In genomic region chr13:32008802-32009201, GRCm38 (mm10) we compare ENCODE assay signal across 12 mouse cellular contexts.
DNase-seq lines count a peak whose midpoint lies in the region; ATAC-seq and TF ChIP-seq lines count a peak whose summit lies in the region.
"Had no signal": no experiment of that assay in that cellular context is flagged by ENCODE, and none has a peak within 500 bp of the region (broad histone marks: within the 10 kb centered on the region; RNA-seq: fewer than 3 reads in every experiment).

No protein-coding gene starts in this region.

- TF ChIP-seq EP300 in CH12.LX (IDR thresholded peaks at IDR 0.05; ENCODE audit: low read length), result peak; percentile 48

- peaks cover 5% of the 10 kb centered on the region; the same call in 1 of the 2 replicates for H3K4me1 ChIP-seq in kidney, embryonic 14.5 days (ENCODE audit: control insufficient read depth, insufficient read depth, low read length)
- peaks cover 0 to 13% of the 10 kb centered on the region in 2 experiments; a peak in 2 of 4 replicates for H3K4me1 ChIP-seq in CH12.LX (ENCODE audit: control insufficient read depth in 1 of 2, insufficient read depth in 2 of 2)
- peaks cover 4% of the 10 kb centered on the region; the same call in 1 of the 2 replicates for H3K4me1 ChIP-seq in embryonic fibroblast, embryonic 13.5 days (ENCODE audit: control insufficient read depth, insufficient read depth, low read length)
- H3K4me1 ChIP-seq: hindbrain, embryonic 15.5 days; liver, embryonic 13.5 days; midbrain, embryonic 12.5 days had no signal

- no peak for ATAC-seq in kidney, embryonic 14.5 days (ENCODE audit: low FRiP score, low TSS enrichment)
- ATAC-seq: forebrain, postnatal 0 days had no signal

- TF ChIP-seq RAD21 in CH12.LX (IDR thresholded peaks at IDR 0.05; ENCODE audit: low read depth, low read length), result no peak

- in situ Hi-C loops in CH12.LX (cut with MboI; ENCODE audit: low pct_ligation_motif_present, low pct_unique_long_range_greater_than_20kb, low sequenced_read_pairs), result no loop called here

- no peak for TF ChIP-seq POLR2A in CH12.LX (IDR thresholded peaks at IDR 0.05; ENCODE audit: low read depth, low read length)
- TF ChIP-seq POLR2A in embryonic fibroblast, embryonic 13.5 days (IDR thresholded peaks at IDR 0.05; ENCODE audit: low read depth, low read length), result no peak

- 3% methylated on average over 4 of the region's 4 CpGs for WGBS in kidney, embryonic 14.5 days

- peak overlapping the region; percentile 1; the same call in 1 of the 2 replicates for H3K27ac ChIP-seq in kidney, embryonic 14.5 days (ENCODE audit: low read depth, low read length)
- H3K27ac ChIP-seq in CH12.LX (ENCODE audit: insufficient read depth, low read depth), result no peak overlapping the region
- H3K27ac ChIP-seq in embryonic fibroblast, embryonic 13.5 days (ENCODE audit: insufficient read depth, low read length), result peak overlapping the region; percentile 43
- H3K27ac ChIP-seq: hindbrain, embryonic 15.5 days; liver, embryonic 13.5 days; midbrain, embryonic 12.5 days had no signal

- DNase-seq in kidney, postnatal 14 days, result no peak
- DNase-seq in CH12.LX (ENCODE audit: extremely low read depth) (peak; percentile 58), NIH3T3 (ENCODE audit: low read depth) (peak; percentile 43)
- no peak for DNase-seq in adrenal gland, postnatal 10 days
- no peak for DNase-seq in urinary bladder, adult 18-20 months (ENCODE audit: low spot score in 2 of 2)
- DNase-seq: cerebellum, postnatal 25 days; forebrain, postnatal 0 days; liver, embryonic 13.5 days had no signal

- no peaks in the 10 kb centered on the region for H3K27me3 ChIP-seq in kidney, embryonic 14.5 days (ENCODE audit: control insufficient read depth, insufficient read depth, low read length)
- H3K27me3 ChIP-seq in CH12.LX (replicated peaks), result no peaks in the 10 kb centered on the region
- H3K27me3 ChIP-seq: hindbrain, embryonic 15.5 days; liver, embryonic 13.5 days; midbrain, embryonic 12.5 days had no signal

- no peaks in the 10 kb centered on the region for H3K9me3 ChIP-seq in kidney, embryonic 14.5 days (ENCODE audit: control insufficient read depth, low read length)
- H3K9me3 ChIP-seq in CH12.LX (replicated peaks; ENCODE audit: low read length), result no peaks in the 10 kb centered on the region
- H3K9me3 ChIP-seq: hindbrain, embryonic 15.5 days; liver, embryonic 13.5 days; midbrain, embryonic 12.5 days had no signal

- TF ChIP-seq CTCF in CH12.LX (conservative IDR thresholded peaks at IDR 0.05 in 1 of 2, IDR thresholded peaks at IDR 0.05 in 1 of 2; ENCODE audit: low read depth in 2 of 2, low read length in 2 of 2), result no peak
- TF ChIP-seq CTCF in embryonic fibroblast, embryonic 13.5 days (IDR thresholded peaks at IDR 0.05; ENCODE audit: borderline replicate concordance, insufficient read depth, low read length), result no peak

- dilution Hi-C loops in CH12.LX (cut with MboI; ENCODE audit: extremely low pct_ligation_motif_present, extremely low pct_unique_long_range_greater_than_20kb, low sequenced_read_pairs), result no loop called here

- no peak overlapping the region for H3K4me2 ChIP-seq in kidney, embryonic 14.5 days (replicated peaks; ENCODE audit: low read depth, low read length)
- peak overlapping the region; percentile 67; the same call in 1 of the 2 replicates for H3K4me2 ChIP-seq in CH12.LX (ENCODE audit: insufficient read depth, low read depth, poor library complexity, severe bottlenecking)
- H3K4me2 ChIP-seq: hindbrain, embryonic 15.5 days; liver, embryonic 13.5 days; midbrain, embryonic 12.5 days had no signal

- H3K4me3 ChIP-seq in kidney, embryonic 14.5 days (ENCODE audit: low read length), result no peak overlapping the region
- H3K4me3 ChIP-seq in CH12.LX (replicated peaks in 1 of 3; ENCODE audit: low read depth in 2 of 3, low read length in 2 of 3, poor library complexity in 1 of 3), result no peak overlapping the region
- no peak overlapping the region for H3K4me3 ChIP-seq in embryonic fibroblast, embryonic 13.5 days (ENCODE audit: insufficient read depth, low read length)
- H3K4me3 ChIP-seq: hindbrain, embryonic 15.5 days; liver, embryonic 13.5 days; midbrain, embryonic 12.5 days had no signal

- H3K79me2 ChIP-seq in CH12.LX (replicated peaks; ENCODE audit: control insufficient read depth, extremely low read depth, insufficient read depth, poor library complexity, severe bottlenecking), result no peaks in the 10 kb centered on the region

- no peak overlapping the region for H3K9ac ChIP-seq in kidney, embryonic 14.5 days (ENCODE audit: low read depth, low read length)
- no peak overlapping the region for H3K9ac ChIP-seq in CH12.LX (ENCODE audit: insufficient read depth, low read depth)
- H3K9ac ChIP-seq: forebrain, postnatal 0 days; hindbrain, embryonic 15.5 days; liver, embryonic 13.5 days; midbrain, embryonic 12.5 days had no signal

- no peaks in the 10 kb centered on the region for H3K36me3 ChIP-seq in kidney, embryonic 14.5 days (ENCODE audit: control insufficient read depth, insufficient read depth, low read length)
- no peaks in the 10 kb centered on the region for H3K36me3 ChIP-seq in CH12.LX (replicated peaks in 1 of 2; ENCODE audit: control insufficient read depth in 1 of 2, insufficient read depth in 1 of 2, low read length in 1 of 2)
- H3K36me3 ChIP-seq: hindbrain, embryonic 15.5 days; liver, embryonic 13.5 days; midbrain, embryonic 12.5 days had no signal

TF ChIP-seq in CH12.LX, 34 proteins besides CTCF, POLR2A, EP300 and RAD21:
- TF ChIP-seq CHD2 (IDR thresholded peaks at IDR 0.05; ENCODE audit: low read length) (no peak), ZNF384 (IDR thresholded peaks at IDR 0.05; ENCODE audit: low read depth, low read length) (peak; percentile 67), ETS1 (conservative IDR thresholded peaks at IDR 0.05; ENCODE audit: low read depth, low read length) (0 out of 2 replicates have a peak, but pooled peaks have one; percentile 21), MXI1 (IDR thresholded peaks at IDR 0.05; ENCODE audit: low read depth, low read length) (no peak), BHLHE40 (IDR thresholded peaks at IDR 0.05; ENCODE audit: low read depth, low read length) (peak; percentile 50), NELFE (IDR thresholded peaks at IDR 0.05; ENCODE audit: low read depth, low read length) (no peak), MEF2A (IDR thresholded peaks at IDR 0.05; ENCODE audit: borderline replicate concordance, low read depth, low read length) (peak; percentile 86), TBP (conservative IDR thresholded peaks at IDR 0.05; ENCODE audit: low read depth, low read length) (no peak), KAT2A (IDR thresholded peaks at IDR 0.05; ENCODE audit: insufficient replicate concordance, low read length) (no peak)
TF ChIP-seq in CH12.LX: peak in this region for 4.

Comparison
In these comparisons a context has a peak if more than half of its experiments do, and no peak if none do; other contexts are left out.
1. DNase-seq: peak in CH12.LX (single experiment) and NIH3T3 (single experiment); none in kidney, postnatal 14 days (single experiment), adrenal gland, postnatal 10 days (single experiment) and urinary bladder, adult 18-20 months (0 of 2).